Mouse (Mus musculus) hematopoietic multipotent progenitor cell, adult 10-12 weeks (in vitro differentiated cells): Measurements from ENCODE around the gene Gm47969. TPM values are rescaled to one million over a fixed set of nuclear protein-coding genes. Genes with fewer than 3 reads are reported as not detected.

Source experiments
- polyA plus RNA-seq: library from polyadenylated mRNA; stranded (reverse); fragments of >175 nt; gene quantifications from 2 replicates; pipeline ENCODE4 v1.2.3, GENCODE M21; 2012; ENCODE audit warnings: low replicate concordance

The Gm47969 gene
- polyA plus RNA-seq: not detected in 2 replicates

GRCm38 (mm10) chr1:83044882-83045427, at the start of gene Gm47969:
Gene Gm47969, plus strand, starts transcription at chr1:83044932.

GRCm38 (mm10) chr1:83000306-83000705, 44.4 kb upstream of the Gm47969 start, which contains the start of gene Gm47959:
Gene Gm47959, plus strand, starts transcription at chr1:83000548.

GRCm38 (mm10) chr1:83038109-83038672, 6.5 kb upstream of the Gm47969 start, which contains the start of gene Slc19a3:
Gene Slc19a3, minus strand, starts transcription at chr1:83038448.

GRCm38 (mm10) chr1:83042380-83042779, 2.4 kb upstream of the Gm47969 start, which contains the start of gene Krtap28-10:
Gene Krtap28-10, minus strand, starts transcription at chr1:83042480.

GRCm38 (mm10) chr1:83059278-83059677, 14.5 kb downstream of the Gm47969 start, which contains the start of gene A030005K14Rik:
Gene A030005K14Rik, minus strand, starts transcription at chr1:83059378.

GRCm38 (mm10) chr1:83060643-83061042, 15.9 kb downstream of the Gm47969 start, which contains the start of gene Krtap28-13:
Gene Krtap28-13, plus strand, starts transcription at chr1:83060930.

Other genes starting within 250 kb of the Gm47969 start
- gene Agfg1, start 205.4 kb upstream of the Gm47969 start, polyA plus RNA-seq: 16.3 and 16.5 TPM in 2 replicates
- 0.26 TPM in 1 of 2 replicates, not detected in the other for gene A030005L19Rik, start 131.6 kb upstream of the Gm47969 start, polyA plus RNA-seq
- gene A030014E15Rik, start 120.0 kb upstream of the Gm47969 start, polyA plus RNA-seq: not detected in 2 replicates
- not detected in 2 replicates for gene Gm6217, start 113.5 kb upstream of the Gm47969 start, polyA plus RNA-seq
- not detected in 2 replicates for gene A030003K21Rik, start 101.5 kb upstream of the Gm47969 start, polyA plus RNA-seq
- gene Gm7544, start 88.9 kb upstream of the Gm47969 start, polyA plus RNA-seq: not detected in 2 replicates
- gene Gm47955, start 84.6 kb upstream of the Gm47969 start, polyA plus RNA-seq: not detected in 2 replicates
- not detected in 2 replicates for gene Gm47959, start 44.4 kb upstream of the Gm47969 start, polyA plus RNA-seq
- 0.11 TPM in 1 of 2 replicates, not detected in the other for gene Slc19a3, start 6.5 kb upstream of the Gm47969 start, polyA plus RNA-seq
- gene Krtap28-10, start 2.5 kb upstream of the Gm47969 start, polyA plus RNA-seq: not detected in 2 replicates
- not detected in 2 replicates for gene A030005K14Rik, start 14.4 kb downstream of the Gm47969 start, polyA plus RNA-seq
- gene Krtap28-13, start 16.0 kb downstream of the Gm47969 start, polyA plus RNA-seq: not detected in 2 replicates
- not detected in 2 replicates for gene Ccl20, start 71.8 kb downstream of the Gm47969 start, polyA plus RNA-seq
- gene Daw1, start 114.8 kb downstream of the Gm47969 start, polyA plus RNA-seq: not detected in 2 replicates